In the genomic region with DNA sequence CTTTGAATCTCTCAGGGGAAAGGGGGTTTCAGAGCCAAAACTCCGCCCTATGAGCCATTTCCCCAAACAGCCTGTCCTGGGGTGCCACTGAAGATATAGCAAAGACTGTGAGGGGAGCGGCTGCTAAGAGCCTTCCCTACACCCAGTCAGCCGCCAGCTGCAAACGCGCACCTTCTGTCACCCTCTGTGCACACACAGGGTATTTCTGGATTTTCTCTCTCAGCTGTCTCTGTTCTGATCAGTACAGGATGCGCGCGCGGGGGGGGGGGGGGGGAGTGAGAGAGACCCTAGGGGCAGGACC, we compare ENCODE assay signal across 8 mouse cellular contexts. TPM values are rescaled to one million over a fixed set of nuclear protein-coding genes. Genes with fewer than 3 reads are reported as not detected.
DNase-seq lines count a peak whose midpoint lies in the region; ATAC-seq lines count a peak whose summit lies in the region.
"Had no signal": no experiment of that assay in that cellular context is flagged by ENCODE, and none has a peak within 500 bp of the region (broad histone marks: within the 10 kb centered on the region; RNA-seq: fewer than 3 reads in every experiment).

No protein-coding gene starts in this region.

- peak; percentile 78 for ATAC-seq in megakaryocyte progenitor cell, adult 5-6 weeks (replicated peaks; ENCODE audit: poor library complexity)
- ATAC-seq: liver, embryonic 12.5 days had no signal

- DNase-seq in A20 (ENCODE audit: low read depth, low spot score): peak; percentile 91
- DNase-seq in CD4-positive, CD25-positive, alpha-beta regulatory T cell, adult 2 months (ENCODE audit: low read depth, low spot score): peak; percentile 71
- peak; percentile 78 for DNase-seq in heart, adult 8-10 months (ENCODE audit: low spot score)
- no peak for DNase-seq in layer of hippocampus, postnatal 36 days
- DNase-seq in ovary, postnatal 10 days (ENCODE audit: low spot score): no peak
- no peak for DNase-seq in c-Kit-positive CD71-positive TER-119-positive erythroid progenitor cells, embryonic 14.5 days (ENCODE audit: low spot score)

RNA-seq across cellular contexts. Expression of a gene that starts 56.6 kb away (rescaled TPM):
- 10 to 100 TPM; 37.9 to 56.9 (median 45.0) TPM for total RNA-seq in heart, adult 8-10 months (2022)
- total RNA-seq in megakaryocyte progenitor cell, adult 5-6 weeks (2015): 48.2 and 52.8 TPM in 2 replicates
- total RNA-seq in megakaryocyte progenitor cell, adult 5-6 weeks (2017): 77.8 and 78.5 TPM in 2 replicates
- 100 to 1,000 TPM; 135 to 146 TPM for total RNA-seq in layer of hippocampus, postnatal 36 days (2021)

Comparison
In these comparisons a context has a peak if more than half of its experiments do, and no peak if none do; other contexts are left out.
1. DNase-seq: peak in A20 (single experiment), CD4-positive, CD25-positive, alpha-beta regulatory T cell, adult 2 months (single experiment) and heart, adult 8-10 months (single experiment); none in layer of hippocampus, postnatal 36 days (0 of 2), ovary, postnatal 10 days (single experiment) and c-Kit-positive CD71-positive TER-119-positive erythroid progenitor cells, embryonic 14.5 days (single experiment).